13 mouse cellular contexts compared by ENCODE assay signal in genomic region chr17:89766229-89766875, GRCm38 (mm10).
A peak's percentile ranks its signal among the peaks of the same experiment; 100 is the strongest.
DNase-seq lines count a peak whose midpoint lies in the region; ATAC-seq and TF ChIP-seq lines count a peak whose summit lies in the region.
"Had no signal": no experiment of that assay in that cellular context is flagged by ENCODE, and none has a peak within 500 bp of the region (broad histone marks: within the 10 kb centered on the region; RNA-seq: fewer than 3 reads in every experiment).

No protein-coding gene starts in this region.

- TF ChIP-seq EP300 in liver, postnatal 0 days (IDR thresholded peaks at IDR 0.05; ENCODE audit: low read depth): no peak

- H3K36me3 ChIP-seq in liver, adult 2 months (ENCODE audit: control insufficient read depth, insufficient read depth, low read length): no peaks in the 10 kb centered on the region
- H3K36me3 ChIP-seq in liver, postnatal 0 days (replicated peaks; ENCODE audit: insufficient read depth, low read length): no peaks in the 10 kb centered on the region
- H3K36me3 ChIP-seq in heart, embryonic 12.5 days: no peaks in the 10 kb centered on the region
- no peaks in the 10 kb centered on the region for H3K36me3 ChIP-seq in forebrain, embryonic 12.5 days (replicated peaks)
- H3K36me3 ChIP-seq: G1E; liver, embryonic 12.5 days; midbrain, embryonic 10.5 days had no signal

- H3K27me3 ChIP-seq in liver, adult 2 months (ENCODE audit: control insufficient read depth, insufficient read depth, low read length): no peaks in the 10 kb centered on the region
- H3K27me3 ChIP-seq in liver, postnatal 0 days (ENCODE audit: insufficient read depth, low read length): no peaks in the 10 kb centered on the region
- H3K27me3 ChIP-seq in heart, embryonic 12.5 days (replicated peaks): no peaks in the 10 kb centered on the region
- no peaks in the 10 kb centered on the region for H3K27me3 ChIP-seq in forebrain, embryonic 12.5 days
- H3K27me3 ChIP-seq: liver, embryonic 12.5 days had no signal

- intact Hi-C loops in gastrocnemius, adult 2 months (cut with DNase I): no loop called here

- no peak overlapping the region for H3K4me3 ChIP-seq in gastrocnemius, adult 2 months
- H3K4me3 ChIP-seq in liver, adult 2 months (ENCODE audit: insufficient read depth, low read depth, low read length): no peak overlapping the region
- no peak overlapping the region for H3K4me3 ChIP-seq in liver, postnatal 0 days (ENCODE audit: low read depth, low read length)
- H3K4me3 ChIP-seq in heart, embryonic 12.5 days: no peak overlapping the region
- no peak overlapping the region for H3K4me3 ChIP-seq in forebrain, embryonic 12.5 days (replicated peaks)
- H3K4me3 ChIP-seq: liver, embryonic 12.5 days; midbrain, embryonic 10.5 days; myocyte had no signal

- H3K79me2 ChIP-seq in liver, adult 2 months (ENCODE audit: control insufficient read depth, insufficient read depth, low read length): no peaks in the 10 kb centered on the region

- H3K9me3 ChIP-seq in liver, postnatal 0 days (ENCODE audit: low read length): no peaks in the 10 kb centered on the region
- H3K9me3 ChIP-seq in heart, embryonic 12.5 days (replicated peaks): no peaks in the 10 kb centered on the region
- no peaks in the 10 kb centered on the region for H3K9me3 ChIP-seq in forebrain, embryonic 12.5 days
- H3K9me3 ChIP-seq: G1E; liver, embryonic 12.5 days had no signal

- WGBS in liver, adult 2 months: 59% methylated on average over 1 of the region's 1 CpGs
- 71% methylated on average over 1 of the region's 1 CpGs for WGBS in liver, postnatal 0 days (ENCODE audit: insufficient replicate concordance)
- WGBS in heart, embryonic 12.5 days: 69% methylated on average over 1 of the region's 1 CpGs
- WGBS in forebrain, embryonic 12.5 days: 78% methylated on average over 1 of the region's 1 CpGs

- no peak for TF ChIP-seq CTCF in gastrocnemius, adult 2 months (IDR thresholded peaks at IDR 0.05)
- no peak for TF ChIP-seq CTCF in liver, adult 2 months (IDR thresholded peaks at IDR 0.05; ENCODE audit: low read depth, low read length)
- no peak for TF ChIP-seq CTCF in liver, postnatal 0 days (IDR thresholded peaks at IDR 0.05; ENCODE audit: low read depth)

- no peak for ATAC-seq in liver, postnatal 0 days
- peak; percentile 55 for ATAC-seq in heart, embryonic 12.5 days (ENCODE audit: insufficient number of reproducible peaks, low FRiP score)
- no peak for ATAC-seq in forebrain, embryonic 12.5 days (ENCODE audit: low FRiP score)
- ATAC-seq: liver, embryonic 12.5 days had no signal

- DNase-seq in gastrocnemius, adult 2 months: peak; percentile 20
- no peak for DNase-seq in gastrocnemius, adult 8-10 months (ENCODE audit: low spot score in 2 of 2)
- DNase-seq in liver, adult 2 months (ENCODE audit: extremely low read depth, low read depth, low spot score): peak; percentile 10
- no peak for DNase-seq in liver, postnatal 0 days
- peak; percentile 5 to 29 for DNase-seq in lung, postnatal 4 days
- DNase-seq: cerebellum, adult 8-10 months; thymus, adult 2 months had no signal

- no peak for TF ChIP-seq POLR2A in liver, adult 2 months (IDR thresholded peaks at IDR 0.05; ENCODE audit: extremely low read depth, insufficient read depth, low read length)

- H3K9ac ChIP-seq in liver, adult 2 months (ENCODE audit: low read depth, low read length): no peak overlapping the region
- no peak overlapping the region for H3K9ac ChIP-seq in liver, postnatal 0 days (replicated peaks)
- no peak overlapping the region for H3K9ac ChIP-seq in heart, embryonic 12.5 days
- no peak overlapping the region for H3K9ac ChIP-seq in forebrain, embryonic 12.5 days
- H3K9ac ChIP-seq: liver, embryonic 12.5 days had no signal

- peak overlapping the region; percentile 38; the same call in 1 of the 2 replicates for H3K27ac ChIP-seq in gastrocnemius, adult 2 months
- H3K27ac ChIP-seq in liver, adult 2 months (replicated peaks; ENCODE audit: insufficient read depth, low read depth, low read length): no peak overlapping the region
- no peak overlapping the region for H3K27ac ChIP-seq in liver, postnatal 0 days (ENCODE audit: low read depth)
- no peak overlapping the region for H3K27ac ChIP-seq in heart, embryonic 12.5 days (ENCODE audit: poor library complexity, severe bottlenecking)
- no peak overlapping the region for H3K27ac ChIP-seq in forebrain, embryonic 12.5 days
- H3K27ac ChIP-seq: liver, embryonic 12.5 days; midbrain, embryonic 10.5 days had no signal

- H3K4me2 ChIP-seq in liver, postnatal 0 days (ENCODE audit: low read depth, low read length): no peak overlapping the region
- no peak overlapping the region for H3K4me2 ChIP-seq in heart, embryonic 12.5 days
- no peak overlapping the region for H3K4me2 ChIP-seq in forebrain, embryonic 12.5 days
- H3K4me2 ChIP-seq: liver, embryonic 12.5 days had no signal

- H3K4me1 ChIP-seq in liver, adult 2 months (ENCODE audit: control insufficient read depth, insufficient read depth, low read length): no peaks in the 10 kb centered on the region
- no peaks in the 10 kb centered on the region for H3K4me1 ChIP-seq in liver, postnatal 0 days (ENCODE audit: insufficient read depth)
- H3K4me1 ChIP-seq in heart, embryonic 12.5 days (replicated peaks): no peaks in the 10 kb centered on the region
- no peaks in the 10 kb centered on the region for H3K4me1 ChIP-seq in forebrain, embryonic 12.5 days
- H3K4me1 ChIP-seq: liver, embryonic 12.5 days; midbrain, embryonic 10.5 days had no signal

Comparison
In these comparisons a context has a peak if more than half of its experiments do, and no peak if none do; other contexts are left out.
1. DNase-seq: peak in gastrocnemius, adult 2 months (single experiment), liver, adult 2 months (single experiment) and lung, postnatal 4 days (2 of 2); none in gastrocnemius, adult 8-10 months (0 of 2) and liver, postnatal 0 days (single experiment).